In the genomic region with DNA sequence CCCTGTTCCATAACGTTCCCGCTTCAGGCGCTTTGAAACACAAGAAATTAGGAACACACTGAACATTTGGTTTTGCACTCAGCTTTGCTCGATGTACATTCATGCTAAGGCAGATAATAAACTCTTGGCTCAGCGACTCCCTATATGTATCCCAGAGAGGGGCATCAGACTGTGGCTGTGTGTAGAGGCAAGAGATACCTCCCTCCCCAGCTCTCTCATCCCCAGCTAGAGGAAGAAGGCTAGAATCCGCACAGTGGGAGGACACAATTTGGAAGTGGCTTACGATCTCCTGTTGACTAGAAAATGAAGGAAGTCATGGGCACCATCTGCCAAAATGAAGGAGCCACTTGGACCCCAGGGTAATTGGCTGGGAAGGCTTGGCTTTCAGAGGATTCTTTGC, we compare ENCODE assay signal across 26 mouse cellular contexts.
DNase-seq lines count a peak whose midpoint lies in the region; ATAC-seq and TF ChIP-seq lines count a peak whose summit lies in the region.
"Had no signal": no experiment of that assay in that cellular context is flagged by ENCODE, and none has a peak within 500 bp of the region (broad histone marks: within the 10 kb centered on the region; RNA-seq: fewer than 3 reads in every experiment).

No protein-coding gene starts in this region.

- H3K36me3 ChIP-seq in hindbrain, embryonic 15.5 days: no peaks in the 10 kb centered on the region
- no peaks in the 10 kb centered on the region for H3K36me3 ChIP-seq in hindbrain, embryonic 12.5 days
- H3K36me3 ChIP-seq in liver, adult 2 months (ENCODE audit: control insufficient read depth, insufficient read depth, low read length): no peaks in the 10 kb centered on the region
- H3K36me3 ChIP-seq in neural tube, embryonic 15.5 days: no peaks in the 10 kb centered on the region
- H3K36me3 ChIP-seq: embryonic facial prominence, embryonic 12.5 days; forebrain, embryonic 12.5 days; forebrain, embryonic 15.5 days; heart, embryonic 12.5 days; heart, embryonic 15.5 days; hindbrain, embryonic 10.5 days had no signal

- peak; percentile 38; the same call in 1 of the 2 replicates for ATAC-seq in hindbrain, embryonic 15.5 days (ENCODE audit: low FRiP score, low read depth)
- no peak for ATAC-seq in hindbrain, embryonic 12.5 days (ENCODE audit: low FRiP score)
- peak; percentile 55; the same call in 1 of the 2 replicates for ATAC-seq in neural tube, embryonic 15.5 days (ENCODE audit: low FRiP score)
- ATAC-seq: activated CD4-positive, CD25-positive, alpha-beta regulatory T cell, adult 4 months; forebrain, embryonic 15.5 days; inflammation-experienced regulatory T-cells, adult 6 months had no signal

- H3K9me3 ChIP-seq in hindbrain, embryonic 15.5 days: no peaks in the 10 kb centered on the region
- H3K9me3 ChIP-seq in hindbrain, embryonic 12.5 days (replicated peaks): no peaks in the 10 kb centered on the region
- H3K9me3 ChIP-seq in neural tube, embryonic 15.5 days (replicated peaks): no peaks in the 10 kb centered on the region
- H3K9me3 ChIP-seq: embryonic facial prominence, embryonic 12.5 days; forebrain, embryonic 12.5 days; forebrain, embryonic 15.5 days; heart, embryonic 12.5 days; heart, embryonic 15.5 days; hindbrain, embryonic 10.5 days had no signal

- TF ChIP-seq POLR2A in liver, adult 2 months (IDR thresholded peaks at IDR 0.05; ENCODE audit: extremely low read depth, insufficient read depth, low read length): no peak

- no peak overlapping the region for H3K27ac ChIP-seq in hindbrain, embryonic 15.5 days (replicated peaks)
- H3K27ac ChIP-seq in hindbrain, embryonic 12.5 days: no peak overlapping the region
- H3K27ac ChIP-seq in liver, adult 2 months (replicated peaks; ENCODE audit: insufficient read depth, low read depth, low read length): no peak overlapping the region
- no peak overlapping the region; the same call in 1 of the 2 replicates for H3K27ac ChIP-seq in neural tube, embryonic 15.5 days (replicated peaks)
- H3K27ac ChIP-seq: embryonic facial prominence, embryonic 12.5 days; forebrain, embryonic 12.5 days; forebrain, embryonic 15.5 days; heart, embryonic 15.5 days; hindbrain, embryonic 10.5 days; hindbrain, embryonic 14.5 days had no signal

- no peaks in the 10 kb centered on the region for H3K79me2 ChIP-seq in liver, adult 2 months (ENCODE audit: control insufficient read depth, insufficient read depth, low read length)

- WGBS in hindbrain, embryonic 15.5 days: 78% methylated on average over 7 of the region's 7 CpGs
- 86% methylated on average over 7 of the region's 7 CpGs for WGBS in hindbrain, embryonic 12.5 days
- 92% methylated on average over 7 of the region's 7 CpGs for WGBS in liver, adult 2 months
- WGBS in neural tube, embryonic 15.5 days: 68% methylated on average over 7 of the region's 7 CpGs

- no peak overlapping the region for H3K4me2 ChIP-seq in hindbrain, embryonic 15.5 days
- H3K4me2 ChIP-seq in hindbrain, embryonic 12.5 days (replicated peaks): no peak overlapping the region
- no peak overlapping the region for H3K4me2 ChIP-seq in neural tube, embryonic 15.5 days
- H3K4me2 ChIP-seq: embryonic facial prominence, embryonic 12.5 days; forebrain, embryonic 12.5 days; forebrain, embryonic 15.5 days; heart, embryonic 12.5 days; heart, embryonic 15.5 days; hindbrain, embryonic 14.5 days had no signal

- H3K27me3 ChIP-seq in hindbrain, embryonic 15.5 days: no peaks in the 10 kb centered on the region
- H3K27me3 ChIP-seq in hindbrain, embryonic 12.5 days: no peaks in the 10 kb centered on the region
- no peaks in the 10 kb centered on the region for H3K27me3 ChIP-seq in liver, adult 2 months (ENCODE audit: control insufficient read depth, insufficient read depth, low read length)
- no peaks in the 10 kb centered on the region for H3K27me3 ChIP-seq in neural tube, embryonic 15.5 days (replicated peaks)
- H3K27me3 ChIP-seq: embryonic facial prominence, embryonic 12.5 days; forebrain, embryonic 12.5 days; forebrain, embryonic 15.5 days; heart, embryonic 12.5 days; heart, embryonic 15.5 days had no signal

- no peak for TF ChIP-seq CTCF in liver, adult 2 months (IDR thresholded peaks at IDR 0.05; ENCODE audit: low read depth, low read length)

- H3K4me3 ChIP-seq in hindbrain, embryonic 15.5 days: no peak overlapping the region
- H3K4me3 ChIP-seq in hindbrain, embryonic 12.5 days: no peak overlapping the region
- no peak overlapping the region for H3K4me3 ChIP-seq in liver, adult 2 months (ENCODE audit: insufficient read depth, low read depth, low read length)
- H3K4me3 ChIP-seq in neural tube, embryonic 15.5 days (replicated peaks): no peak overlapping the region
- H3K4me3 ChIP-seq: embryonic facial prominence, embryonic 12.5 days; erythroblast, embryonic 14.5 days; forebrain, embryonic 12.5 days; forebrain, embryonic 15.5 days; heart, embryonic 12.5 days; heart, embryonic 15.5 days; hindbrain, embryonic 10.5 days had no signal

- DNase-seq in cerebellum, postnatal 10 days: peak; percentile 21 to 49
- DNase-seq in cerebellum, adult 9-11 months: no peak
- peak; percentile 3 for DNase-seq in liver, adult 2 months (ENCODE audit: extremely low read depth, low read depth, low spot score)
- DNase-seq in liver: no peak
- no peak for DNase-seq in neural tube, embryonic 10.5 days (ENCODE audit: extremely low spot score, low spot score)
- DNase-seq: adrenal gland, adult 8-10 months; adrenal gland, postnatal 25 days; cerebellum, adult 11-12 months; cerebellum, adult 9-10 months; gastrocnemius, postnatal 25 days; heart, adult 18-20 months; heart, postnatal 10 days; heart, postnatal 36 days had no signal

- no peak overlapping the region for H3K9ac ChIP-seq in hindbrain, embryonic 15.5 days
- H3K9ac ChIP-seq in hindbrain, embryonic 12.5 days: no peak overlapping the region
- no peak overlapping the region for H3K9ac ChIP-seq in liver, adult 2 months (ENCODE audit: low read depth, low read length)
- no peak overlapping the region for H3K9ac ChIP-seq in neural tube, embryonic 15.5 days (replicated peaks)
- H3K9ac ChIP-seq: embryonic facial prominence, embryonic 12.5 days; forebrain, embryonic 12.5 days; forebrain, embryonic 15.5 days; heart, embryonic 12.5 days; heart, embryonic 15.5 days; hindbrain, embryonic 14.5 days had no signal

- H3K4me1 ChIP-seq in hindbrain, embryonic 15.5 days (replicated peaks): no peaks in the 10 kb centered on the region
- no peaks in the 10 kb centered on the region for H3K4me1 ChIP-seq in hindbrain, embryonic 12.5 days
- H3K4me1 ChIP-seq in liver, adult 2 months (ENCODE audit: control insufficient read depth, insufficient read depth, low read length): no peaks in the 10 kb centered on the region; the same call in 1 of the 2 replicates
- H3K4me1 ChIP-seq in neural tube, embryonic 15.5 days: no peaks in the 10 kb centered on the region
- H3K4me1 ChIP-seq: embryonic facial prominence, embryonic 12.5 days; forebrain, embryonic 15.5 days; heart, embryonic 12.5 days; heart, embryonic 15.5 days had no signal

Comparison
In these comparisons a context has a peak if more than half of its experiments do, and no peak if none do; other contexts are left out.
1. DNase-seq: peak in cerebellum, postnatal 10 days (2 of 2) and liver, adult 2 months (single experiment); none in cerebellum, adult 9-11 months (single experiment), liver (single experiment) and neural tube, embryonic 10.5 days (single experiment).